Mouse (Mus musculus) forebrain, embryonic 14.5 days (tissue): ENCODE measurements around the gene Wapl. TPM values are rescaled to one million over a fixed set of nuclear protein-coding genes. Genes with fewer than 3 reads are reported as not detected.

Source experiments
- ATAC-seq: fragments of 200-750 bp; cut with Nextera tagmentation; 2 replicates; pipeline ENCODE4 v1.8.0; 2017; ENCODE audit warnings: mild to moderate bottlenecking, moderate library complexity
- DNase-seq: peaks from one replicate; pipeline ENCODE4 v3.0.0-alpha.2; 2015; ENCODE audit warnings: low spot score
- H3K27ac ChIP-seq: fragments of 300-500 bp; sonication (generic); 2 replicates; pipeline ENCODE4 v1.5.1; 2014; ENCODE audit warnings: low read depth, mild to moderate bottlenecking, control low read depth, low read length, moderate library complexity
- H3K27me3 ChIP-seq: fragments of 300-500 bp; sonication (generic); replicated peaks from 2 replicates; pipeline ENCODE4 v1.6.1; 2014; ENCODE audit warnings: low read length, control low read depth, mixed read lengths; ENCODE audit not compliant: control insufficient read depth, insufficient read depth
- H3K36me3 ChIP-seq: fragments of 300-500 bp; sonication (generic); 2 replicates; pipeline ENCODE4 v1.6.1; 2014; ENCODE audit warnings: low read length, control low read depth; ENCODE audit not compliant: control insufficient read depth, insufficient read depth
- H3K4me1 ChIP-seq: fragments of 300-500 bp; sonication (generic); 2 replicates; pipeline ENCODE4 v1.6.1; 2014; ENCODE audit warnings: antibody characterized with exemption, low read length, control low read depth; ENCODE audit not compliant: control insufficient read depth, insufficient read depth
- H3K4me2 ChIP-seq: fragments of 300-500 bp; sonication (generic); 2 replicates; pipeline ENCODE4 v1.6.1; 2014; ENCODE audit warnings: mild to moderate bottlenecking, control low read depth, low read length
- H3K4me3 ChIP-seq: fragments of 300-500 bp; sonication (generic); 2 replicates; pipeline ENCODE4 v1.5.1; 2014; ENCODE audit warnings: low read depth, low read length, control low read depth
- H3K9ac ChIP-seq: fragments of 300-500 bp; sonication (generic); 2 replicates; pipeline ENCODE4 v1.6.1; 2014; ENCODE audit warnings: mild to moderate bottlenecking, low read length, control low read depth, moderate library complexity
- H3K9me3 ChIP-seq: fragments of 300-500 bp; sonication (generic); replicated peaks from 2 replicates; pipeline ENCODE4 v1.6.1; 2016; ENCODE audit warnings: low read length, control low read depth, mixed read lengths; ENCODE audit not compliant: control insufficient read depth
- WGBS: fragments of 180-500 bp; shearing (Covaris S2); extraction: QIAGEN DNeasy Blood & Tissue Kit; methylation state at CpG from one replicate; pipeline ENCODE4 v1.1.7; 2014; 5-methylcytosine and 5-hydroxymethylcytosine counted together
- polyA plus RNA-seq: library from polyadenylated mRNA; unstranded; fragments of >200 nt; fragmentation: Nextera tagmentation; extraction: Ambion mirVana; gene quantifications from 2 replicates; pipeline ENCODE4 v1.2.1, GENCODE M21; 2014

Wapl gene
- polyA plus RNA-seq: 20.7 and 21.2 TPM in 2 replicates

DNA sequence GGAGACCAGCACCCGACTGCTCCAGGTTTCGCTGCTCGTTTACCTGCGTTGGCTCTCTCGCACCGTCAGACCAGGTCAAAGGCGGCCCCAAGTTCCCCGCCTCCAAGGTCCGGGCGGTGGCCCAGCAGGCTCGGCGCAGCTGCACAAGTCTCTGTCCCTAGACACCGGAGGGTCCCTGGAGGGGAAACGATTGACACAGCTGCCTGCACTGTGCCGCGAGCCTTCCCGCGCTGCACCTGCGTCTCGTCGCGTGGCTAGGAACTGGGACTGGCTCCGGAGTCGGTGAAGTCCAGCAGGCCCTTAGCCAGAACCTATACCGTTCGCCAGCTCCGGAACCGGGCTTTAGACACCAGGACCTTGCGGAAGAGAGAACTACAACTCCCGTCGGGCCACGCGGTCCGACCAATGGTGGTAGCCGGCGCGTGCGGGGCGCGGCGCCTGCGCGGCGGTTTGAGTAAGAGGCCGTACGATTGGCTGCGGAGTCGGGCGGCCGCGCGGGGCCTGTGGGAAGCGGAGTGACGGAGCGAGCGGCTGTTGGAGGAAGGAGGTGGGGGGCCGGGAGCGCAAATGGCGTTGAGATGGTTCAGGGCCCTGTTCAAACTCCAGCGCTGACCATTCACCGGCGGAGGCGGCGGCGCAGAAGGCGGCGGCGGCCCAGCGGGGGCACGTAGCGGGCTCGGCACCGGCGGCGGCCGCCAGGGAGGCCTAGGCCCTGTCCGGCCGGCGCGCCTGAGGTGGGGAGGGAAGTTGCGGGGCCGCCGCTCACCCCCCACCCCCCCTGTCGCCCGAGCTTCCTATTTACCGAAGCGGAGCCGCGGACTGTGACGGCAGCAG, at the start of gene Wapl:
Wapl (plus strand) TSS at position 534 of the 834 bp plus-strand sequence.
- WGBS: 1% methylated on average over 81 of the region's 90 CpGs

DNA sequence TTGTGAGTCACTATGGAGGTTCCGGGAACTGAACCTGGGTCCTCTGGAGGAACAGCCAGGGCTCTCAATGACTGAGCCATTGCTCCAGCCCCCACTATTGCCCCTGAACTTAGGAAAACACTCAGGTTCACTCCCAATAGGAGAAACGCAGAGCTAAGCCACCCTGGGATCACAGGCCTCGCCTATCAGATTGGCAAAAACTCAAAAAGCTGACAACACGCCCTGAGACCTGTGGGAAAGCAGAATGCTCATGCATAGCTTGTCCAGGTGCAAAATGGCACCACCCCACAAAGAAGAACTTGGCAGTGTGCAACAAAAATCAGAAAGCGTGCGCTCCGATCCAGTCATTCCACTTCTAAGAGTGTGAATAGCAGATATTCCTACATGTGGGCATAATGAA, 46.9 kb upstream of the Wapl start:
- Histone ChIP-seq H3K9me3 (no peaks in the 10 kb centered on the region), H3K4me2 (no peak overlapping the region), H3K4me3 (no peak overlapping the region), H3K36me3 (no peaks in the 10 kb centered on the region), H3K9ac (no peak overlapping the region), H3K27ac (no peak overlapping the region), H3K27me3 (no peaks in the 10 kb centered on the region), H3K4me1 (no peaks in the 10 kb centered on the region)
- ATAC-seq (no peak), DNase-seq (no peak)
- 87% methylated on average over 7 of the region's 7 CpGs for WGBS

More for the DNA sequence above, at the start of gene Wapl:
- peak within 1 kb of the TSS; percentile 96 for H3K4me3 ChIP-seq
- no peaks in the 10 kb centered on the region for H3K27me3 ChIP-seq
- H3K4me2 ChIP-seq: peak within 1 kb of the TSS; percentile 91
- DNase-seq (peak; percentile 98), ATAC-seq (peak; percentile 100)
- peak within 1 kb of the TSS; percentile 95 for H3K9ac ChIP-seq
- H3K27ac ChIP-seq: peak within 1 kb of the TSS; percentile 87
- peaks cover 10% of the 10 kb centered on the region for H3K36me3 ChIP-seq
- H3K4me1 ChIP-seq: peaks cover 8% of the 10 kb centered on the region
- no peaks in the 10 kb centered on the region for H3K9me3 ChIP-seq

DNA sequence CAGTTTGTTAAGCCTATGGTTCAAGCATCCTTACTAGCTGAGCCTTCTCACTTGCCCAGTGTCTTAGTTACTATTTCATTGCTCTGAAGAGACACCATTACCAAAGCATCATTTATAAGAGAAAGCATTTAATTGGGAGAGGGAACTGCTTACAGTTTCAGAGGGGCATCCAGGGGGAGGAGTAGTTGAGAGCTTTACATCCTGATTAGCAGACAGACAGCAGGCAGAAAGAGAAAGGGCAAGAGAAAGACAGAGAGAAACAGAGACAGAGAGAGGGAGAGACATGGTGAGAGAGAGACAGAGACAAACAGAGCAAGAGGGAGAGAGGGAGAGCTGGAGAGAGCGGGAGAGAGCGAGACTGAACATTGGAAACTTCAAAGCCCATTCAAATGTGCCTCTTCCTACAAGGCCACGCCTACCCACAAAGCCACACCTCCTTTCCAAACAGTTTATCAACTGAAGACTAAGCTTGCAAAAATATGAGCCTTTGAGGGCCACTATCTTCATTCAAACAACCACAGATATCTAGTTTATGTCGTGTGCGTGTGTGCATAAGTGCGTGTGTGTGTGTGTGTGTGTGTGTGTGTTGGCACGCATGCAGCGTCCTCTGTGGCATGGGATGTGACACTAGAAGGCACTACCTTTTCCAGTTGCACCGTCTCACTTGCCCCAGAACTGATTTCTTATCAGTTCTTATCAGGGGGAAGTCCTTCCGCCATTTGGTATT, 40.8 kb upstream of the Wapl start:
- DNase-seq (no peak), ATAC-seq (no peak)

DNA sequence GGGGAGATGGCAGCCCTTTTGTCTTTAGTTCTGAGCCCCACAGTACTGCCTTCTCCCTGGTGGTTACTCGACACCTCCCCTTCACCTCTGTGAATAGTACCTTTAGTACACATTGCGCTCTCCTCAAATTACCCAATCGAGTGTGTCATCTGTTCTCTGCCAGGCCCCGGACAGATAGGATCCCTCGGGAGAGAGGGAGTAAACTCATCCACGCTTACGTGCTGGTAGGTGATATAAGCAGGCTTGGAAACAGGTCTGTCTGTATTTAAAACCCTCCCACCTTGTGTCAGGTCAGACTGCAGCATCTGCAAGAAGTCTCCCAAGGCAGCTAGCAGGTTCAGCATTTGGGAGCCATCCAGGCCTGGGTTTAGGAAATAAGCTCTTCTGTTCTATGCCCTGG, 38.5 kb upstream of the Wapl start:
- Histone ChIP-seq H3K36me3 (no peaks in the 10 kb centered on the region), H3K4me1 (no peaks in the 10 kb centered on the region), H3K9me3 (no peaks in the 10 kb centered on the region), H3K27ac (no peak overlapping the region), H3K9ac (no peak overlapping the region), H3K4me3 (no peak overlapping the region), H3K4me2 (no peak overlapping the region), H3K27me3 (no peaks in the 10 kb centered on the region)
- ATAC-seq (no peak), DNase-seq (no peak)
- 52% methylated on average over 7 of the region's 7 CpGs for WGBS

More for the DNA sequence above, 40.8 kb upstream of the Wapl start:
- Histone ChIP-seq H3K4me2 (no peak overlapping the region), H3K4me3 (no peak overlapping the region), H3K27me3 (no peaks in the 10 kb centered on the region), H3K36me3 (no peaks in the 10 kb centered on the region), H3K27ac (no peak overlapping the region), H3K4me1 (no peaks in the 10 kb centered on the region), H3K9me3 (no peaks in the 10 kb centered on the region), H3K9ac (no peak overlapping the region)
- 76% methylated on average over 10 of the region's 10 CpGs for WGBS

DNA sequence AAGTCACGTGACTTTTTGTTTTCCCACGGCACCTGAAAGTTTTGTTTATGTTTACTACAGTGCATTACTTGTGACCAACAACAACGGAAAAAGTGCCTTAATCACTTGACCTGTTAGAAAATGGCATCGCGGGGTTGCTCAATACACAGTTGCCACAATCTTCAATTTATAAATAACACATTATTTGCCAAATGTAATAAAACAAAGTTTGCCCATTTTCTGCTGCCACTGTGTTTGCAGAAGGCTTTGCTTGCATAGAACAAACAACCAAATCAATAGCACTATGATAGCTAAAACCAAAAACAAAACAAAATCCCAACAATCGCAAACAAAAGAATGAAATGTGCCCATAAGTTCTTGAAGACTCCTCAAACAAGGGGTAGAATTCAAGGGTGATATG, 38.0 kb upstream of the Wapl start:
- no peak for ATAC-seq
- 87% methylated on average over 6 of the region's 6 CpGs for WGBS

DNA sequence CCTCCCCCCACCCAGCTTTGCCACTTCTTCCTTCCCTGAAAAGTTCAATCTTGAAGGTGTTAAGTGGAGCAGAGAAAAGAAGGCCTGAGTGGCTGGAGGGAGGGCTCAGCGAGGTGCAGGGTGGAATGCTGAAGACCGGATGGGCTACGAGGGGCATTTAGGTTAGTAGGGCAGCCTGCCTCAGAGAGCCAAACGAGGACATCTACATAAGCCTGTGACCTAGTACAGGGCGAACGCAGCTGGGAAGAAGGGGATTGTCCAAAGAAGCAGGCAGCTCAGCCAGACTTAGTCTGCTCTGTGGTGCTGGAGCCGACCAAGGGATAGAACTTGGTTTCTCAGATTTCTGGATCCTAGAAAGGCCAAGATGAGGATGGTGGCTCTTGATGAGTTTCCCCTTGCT, 29.6 kb upstream of the Wapl start:
- 83% methylated on average over 7 of the region's 7 CpGs for WGBS
- DNase-seq: no peak
- H3K4me2 ChIP-seq: no peak overlapping the region
- no peak overlapping the region for H3K4me3 ChIP-seq
- no peak overlapping the region for H3K9ac ChIP-seq
- no peaks in the 10 kb centered on the region for H3K9me3 ChIP-seq
- no peak for ATAC-seq
- no peaks in the 10 kb centered on the region for H3K27me3 ChIP-seq
- H3K27ac ChIP-seq: no peak overlapping the region
- no peaks in the 10 kb centered on the region for H3K36me3 ChIP-seq
- H3K4me1 ChIP-seq: no peaks in the 10 kb centered on the region

More for the DNA sequence above, 38.0 kb upstream of the Wapl start:
- H3K36me3 ChIP-seq: no peaks in the 10 kb centered on the region
- H3K9me3 ChIP-seq: no peaks in the 10 kb centered on the region
- DNase-seq: no peak
- H3K9ac ChIP-seq: no peak overlapping the region
- no peaks in the 10 kb centered on the region for H3K27me3 ChIP-seq
- H3K4me2 ChIP-seq: no peak overlapping the region
- H3K27ac ChIP-seq: no peak overlapping the region
- H3K4me3 ChIP-seq: no peak overlapping the region
- no peaks in the 10 kb centered on the region for H3K4me1 ChIP-seq

DNA sequence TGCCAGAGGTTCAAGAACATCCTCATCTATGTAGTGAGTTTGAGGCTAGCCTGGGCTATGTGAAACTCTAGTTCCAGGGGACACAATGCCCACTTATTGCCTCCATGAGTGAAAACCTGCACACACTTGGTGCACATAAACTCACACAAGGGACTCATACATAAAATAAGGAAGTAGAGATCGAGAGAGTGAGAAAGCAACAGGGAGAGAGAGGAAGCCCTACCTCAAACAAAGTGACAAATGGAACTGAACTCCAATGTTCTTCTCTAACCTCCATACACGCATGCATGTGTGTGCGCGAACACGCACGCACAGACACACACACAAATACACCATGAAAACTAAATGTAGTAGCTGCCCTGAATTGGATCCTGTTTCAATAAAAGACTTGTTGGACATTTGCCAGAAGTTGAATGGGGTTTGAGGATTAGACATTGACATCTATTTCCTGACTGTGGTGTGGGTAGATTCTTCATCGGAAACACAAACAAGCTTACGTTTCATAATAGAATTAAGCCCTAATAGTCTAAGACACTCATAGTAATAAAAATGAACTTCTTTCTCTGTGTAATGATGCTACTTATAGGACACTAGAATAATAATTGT, 25.8 kb upstream of the Wapl start:
- Histone ChIP-seq H3K27me3 (no peaks in the 10 kb centered on the region), H3K4me3 (no peak overlapping the region), H3K27ac (no peak overlapping the region), H3K36me3 (no peaks in the 10 kb centered on the region), H3K4me2 (no peak overlapping the region), H3K4me1 (no peaks in the 10 kb centered on the region), H3K9me3 (no peaks in the 10 kb centered on the region), H3K9ac (no peak overlapping the region)
- peak; percentile 14 for DNase-seq
- WGBS: 84% methylated on average over 8 of the region's 8 CpGs
- ATAC-seq: no peak

DNA sequence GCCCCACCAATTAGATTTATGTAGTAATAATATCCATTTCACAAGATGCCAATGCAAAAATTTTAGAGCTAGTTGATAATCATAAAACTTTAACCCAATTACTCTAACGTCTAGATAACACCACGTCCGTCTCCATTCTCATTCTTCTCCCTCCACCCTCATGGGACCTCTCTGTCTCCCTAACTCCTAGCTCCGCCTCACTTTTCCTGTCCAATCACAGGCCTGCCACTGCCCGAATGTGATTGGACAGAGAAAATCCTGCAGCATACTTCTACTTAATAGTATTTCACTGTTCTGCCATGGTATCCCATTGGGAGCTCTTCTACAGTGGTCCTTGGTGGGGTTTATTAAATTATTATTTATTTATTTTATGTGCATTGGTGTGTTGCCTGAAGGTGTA, 16.6 kb upstream of the Wapl start:
- Histone ChIP-seq H3K36me3 (no peaks in the 10 kb centered on the region), H3K9ac (no peak overlapping the region), H3K9me3 (no peaks in the 10 kb centered on the region), H3K4me2 (no peak overlapping the region), H3K27me3 (peaks cover 18% of the 10 kb centered on the region), H3K27ac (no peak overlapping the region), H3K4me1 (no peaks in the 10 kb centered on the region), H3K4me3 (no peak overlapping the region)
- 90% methylated on average over 5 of the region's 5 CpGs for WGBS
- DNase-seq: no peak
- ATAC-seq: no peak
